Mouse (Mus musculus): Measurements from ENCODE around the gene Rps5. TPM values are rescaled to one million over a fixed set of nuclear protein-coding genes. Genes with fewer than 3 reads are reported as not detected.
"Not testable (repeated sequence)": the region's sequence is repeated elsewhere in the genome, so short reads cannot be mapped to it uniquely, and the experiment has no call there.

Gene Rps5
- 1,276 and 1,341 TPM in 2 replicates for polyA plus RNA-seq (2014; fragmentation: Nextera tagmentation; extraction: Ambion mirVana)

DNA sequence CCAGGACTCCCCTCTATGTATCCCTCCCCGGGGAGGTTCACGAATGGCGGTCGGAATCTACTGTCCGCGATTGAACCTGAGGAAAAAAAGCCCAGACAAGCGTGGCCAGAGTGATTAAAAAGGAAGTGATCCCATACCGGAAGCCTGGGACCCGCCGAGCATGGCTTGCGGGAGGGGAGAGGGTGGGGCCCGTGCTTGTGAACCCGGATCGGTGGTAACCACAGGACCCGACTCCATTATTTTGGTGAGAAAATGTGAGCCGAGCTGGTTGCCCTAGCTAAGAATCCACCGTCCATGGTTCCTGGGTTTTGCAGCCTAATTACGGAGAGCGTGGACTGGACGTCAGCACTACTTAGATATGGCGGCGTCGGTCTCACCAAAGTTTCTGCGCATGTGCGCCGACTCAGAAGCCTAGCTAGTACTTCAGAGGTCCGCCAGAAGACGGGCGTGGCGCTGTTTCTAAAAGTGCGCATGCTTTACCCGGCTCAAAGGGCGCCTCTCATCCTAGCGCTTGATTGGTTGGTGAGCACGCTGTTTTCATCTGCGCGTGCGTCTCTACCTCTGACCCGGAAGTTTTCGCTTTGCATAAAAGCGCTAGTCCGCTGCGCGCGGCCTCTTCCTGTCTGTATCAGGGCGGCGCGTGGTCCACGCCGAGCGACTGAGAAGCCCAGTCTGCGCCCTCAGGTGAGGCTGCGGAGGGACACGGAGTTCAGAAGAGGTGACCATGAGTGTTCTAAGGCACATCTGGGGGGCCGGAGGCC is at the start of gene Rps5:
Gene Rps5 (plus strand): TSS at position 586 of the 761 bp plus-strand sequence.
- Histone ChIP-seq H3K4me3 (ENCODE audit: low read depth, low read length) (peak within 1 kb of the TSS; percentile 98), H3K27ac (ENCODE audit: low read depth, low read length) (peak within 1 kb of the TSS; percentile 92), H3K27me3 (replicated peaks; ENCODE audit: control insufficient read depth, insufficient read depth, low read length) (no peaks in the 10 kb centered on the region), H3K9me3 (ENCODE audit: control insufficient read depth, low read length) (no peaks in the 10 kb centered on the region), H3K9ac (ENCODE audit: low read depth, low read length) (peak within 1 kb of the TSS; percentile 99), H3K36me3 (ENCODE audit: control insufficient read depth, insufficient read depth, low read length) (peaks cover 41% of the 10 kb centered on the region), H3K4me1 (replicated peaks; ENCODE audit: control insufficient read depth, insufficient read depth, low read length) (peaks cover 12% of the 10 kb centered on the region), H3K4me2 (peak within 1 kb of the TSS; percentile 96)
- peak; percentile 95 for ATAC-seq (replicated peaks; ENCODE audit: low FRiP score)
- peak; percentile 93 for DNase-seq (ENCODE audit: low spot score)
- WGBS: under 1% methylated on average over 55 of the region's 55 CpGs

DNA sequence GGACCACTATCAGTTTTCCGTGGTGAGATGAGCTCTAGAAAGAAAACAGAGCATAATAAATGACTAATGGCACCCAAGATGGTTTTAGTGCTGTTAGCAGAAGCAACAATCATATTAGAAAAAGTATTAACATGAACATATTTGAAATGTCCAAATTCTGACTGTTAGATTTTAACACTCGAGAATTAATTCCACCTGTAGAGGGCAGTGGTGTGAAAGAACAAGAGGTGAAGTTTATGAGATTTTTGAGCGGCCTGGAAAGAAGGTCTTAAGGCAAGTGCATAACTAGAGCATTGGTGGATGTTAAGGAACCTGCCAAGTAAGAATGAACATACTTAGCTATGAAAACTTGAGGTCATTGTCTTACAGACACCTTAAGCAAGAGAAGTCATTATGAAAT is 47.8 kb upstream of the Rps5 start:
- no peak overlapping the region for H3K4me2 ChIP-seq
- H3K4me3 ChIP-seq (ENCODE audit: low read depth, low read length): no peak overlapping the region
- no peaks in the 10 kb centered on the region for H3K4me1 ChIP-seq (replicated peaks; ENCODE audit: control insufficient read depth, insufficient read depth, low read length)
- no peaks in the 10 kb centered on the region for H3K27me3 ChIP-seq (replicated peaks; ENCODE audit: control insufficient read depth, insufficient read depth, low read length)
- no peaks in the 10 kb centered on the region for H3K9me3 ChIP-seq (ENCODE audit: control insufficient read depth, low read length)
- H3K36me3 ChIP-seq (ENCODE audit: control insufficient read depth, insufficient read depth, low read length): no peaks in the 10 kb centered on the region
- ATAC-seq (replicated peaks; ENCODE audit: low FRiP score) (no peak), DNase-seq (ENCODE audit: low spot score) (no peak)
- 16% methylated on average over 3 of the region's 3 CpGs for WGBS
- no peak overlapping the region for H3K27ac ChIP-seq (ENCODE audit: low read depth, low read length)
- no peak overlapping the region for H3K9ac ChIP-seq (ENCODE audit: low read depth, low read length)

DNA sequence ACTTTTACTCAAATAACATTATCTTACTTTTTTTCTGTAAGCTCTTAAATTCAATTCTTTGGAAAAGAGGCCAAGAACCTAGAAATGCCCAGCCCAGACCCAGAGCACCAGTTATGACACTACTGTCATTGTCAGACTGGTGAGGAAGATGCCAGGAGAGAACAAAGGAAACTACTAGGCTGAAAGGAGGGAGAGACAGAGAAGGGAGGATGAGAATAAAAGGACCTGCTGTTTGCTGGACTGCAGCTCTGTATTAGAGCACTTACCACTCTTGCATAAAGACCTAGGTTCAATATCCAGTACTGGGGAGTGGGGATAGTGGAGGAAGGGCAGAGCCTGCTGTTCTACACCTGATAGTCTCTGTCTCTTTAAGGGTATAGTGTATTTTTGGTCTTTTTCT is 42.1 kb upstream of the Rps5 start:
- Histone ChIP-seq H3K36me3 (ENCODE audit: control insufficient read depth, insufficient read depth, low read length) (peaks cover 3% of the 10 kb centered on the region; the same call in 1 of the 2 replicates), H3K4me3 (ENCODE audit: low read depth, low read length) (no peak overlapping the region), H3K9ac (ENCODE audit: low read depth, low read length) (no peak overlapping the region), H3K9me3 (ENCODE audit: control insufficient read depth, low read length) (no peaks in the 10 kb centered on the region), H3K27ac (ENCODE audit: low read depth, low read length) (no peak overlapping the region), H3K4me2 (no peak overlapping the region), H3K27me3 (replicated peaks; ENCODE audit: control insufficient read depth, insufficient read depth, low read length) (no peaks in the 10 kb centered on the region), H3K4me1 (replicated peaks; ENCODE audit: control insufficient read depth, insufficient read depth, low read length) (peaks cover 4% of the 10 kb centered on the region)
- no peak for ATAC-seq (replicated peaks; ENCODE audit: low FRiP score)
- no peak for DNase-seq (ENCODE audit: low spot score)

DNA sequence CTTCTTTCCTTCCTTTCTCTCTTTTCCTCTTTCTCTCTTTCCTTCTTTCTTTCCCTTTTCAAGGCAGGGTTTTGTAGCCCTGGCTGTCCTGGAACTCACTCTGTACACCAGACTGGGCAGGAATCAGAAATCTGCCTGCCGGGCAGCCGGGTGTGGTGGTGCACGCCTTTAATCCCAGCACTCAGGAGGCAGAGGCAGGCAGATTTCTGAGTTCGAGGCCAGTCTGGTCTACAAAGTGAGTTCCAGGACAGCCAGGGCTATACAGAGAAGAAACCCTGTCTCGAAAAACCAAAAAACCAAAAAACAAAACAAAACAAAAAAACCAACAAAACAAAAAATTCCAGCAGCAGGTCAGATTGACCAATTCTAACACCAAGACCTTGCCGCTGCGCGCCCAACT is 41.6 kb upstream of the Rps5 start:
- 0 out of 2 replicates have a peak, but pooled peaks have one; percentile 5 for ATAC-seq (replicated peaks; ENCODE audit: low FRiP score)
- H3K27me3 ChIP-seq (replicated peaks; ENCODE audit: control insufficient read depth, insufficient read depth, low read length); H3K4me1 ChIP-seq (replicated peaks; ENCODE audit: control insufficient read depth, insufficient read depth, low read length); H3K36me3 ChIP-seq (ENCODE audit: control insufficient read depth, insufficient read depth, low read length); H3K27ac ChIP-seq (ENCODE audit: low read depth, low read length); DNase-seq (ENCODE audit: low spot score); H3K9me3 ChIP-seq (ENCODE audit: control insufficient read depth, low read length): not testable (repeated sequence)
- 40% methylated on average over 8 of the region's 8 CpGs for WGBS
- peak overlapping the region; percentile 55 for H3K4me3 ChIP-seq (ENCODE audit: low read depth, low read length)
- H3K9ac ChIP-seq (ENCODE audit: low read depth, low read length): 0 out of 2 replicates have a peak overlapping the region, but pooled peaks have one; percentile 38
- peak overlapping the region; percentile 73 for H3K4me2 ChIP-seq

DNA sequence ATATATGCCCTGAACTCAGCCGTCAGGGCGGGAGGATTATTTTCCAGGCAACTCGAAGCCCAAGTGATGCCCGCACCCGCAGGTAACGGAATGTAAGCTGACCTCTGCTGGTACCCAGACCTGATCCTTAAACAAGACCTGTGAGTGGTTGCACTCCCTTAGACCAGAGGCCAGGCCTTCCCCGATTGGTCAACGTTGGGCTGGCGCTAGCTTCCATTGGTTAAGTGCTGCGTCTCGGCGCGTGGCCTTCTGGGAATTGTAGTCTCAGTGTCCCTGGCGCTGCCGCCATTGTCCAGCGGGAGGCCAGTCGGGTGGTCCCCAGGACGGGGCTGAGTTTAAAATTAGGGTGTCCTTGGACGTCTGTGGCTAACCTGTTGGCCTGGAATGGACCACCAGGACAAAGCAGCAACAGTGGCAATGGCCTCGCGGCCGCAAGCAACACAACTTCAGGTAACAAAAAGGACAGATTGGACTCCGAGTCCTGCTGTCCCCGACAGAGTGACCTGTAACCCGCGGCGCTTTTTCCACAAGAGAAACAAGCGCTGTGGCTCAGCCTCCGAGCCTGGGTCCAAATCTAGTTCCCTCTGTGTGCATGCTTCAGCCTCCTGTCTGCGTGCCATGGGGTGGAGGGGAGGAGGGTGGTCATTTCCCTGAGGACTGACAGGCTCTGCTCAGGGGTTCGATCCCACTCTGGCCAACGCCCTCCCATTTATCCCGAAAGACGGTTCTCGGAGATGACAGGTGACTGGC is 41.0 kb upstream of the Rps5 start, which contains the start of gene Zfp128:
Gene Zfp128 (plus strand): TSS at position 267 of the 750 bp plus-strand sequence.
- Histone ChIP-seq H3K36me3 (ENCODE audit: control insufficient read depth, insufficient read depth, low read length) (peaks cover 3% of the 10 kb centered on the region; the same call in 1 of the 2 replicates), H3K4me3 (ENCODE audit: low read depth, low read length) (peak within 1 kb of the TSS; percentile 55), H3K4me2 (peak within 1 kb of the TSS; percentile 73), H3K27me3 (replicated peaks; ENCODE audit: control insufficient read depth, insufficient read depth, low read length) (no peaks in the 10 kb centered on the region), H3K9me3 (ENCODE audit: control insufficient read depth, low read length) (no peaks in the 10 kb centered on the region), H3K4me1 (replicated peaks; ENCODE audit: control insufficient read depth, insufficient read depth, low read length) (peaks cover 4% of the 10 kb centered on the region), H3K9ac (ENCODE audit: low read depth, low read length) (peak within 1 kb of the TSS; percentile 67), H3K27ac (ENCODE audit: low read depth, low read length) (no peak within 1 kb of the TSS)
- DNase-seq (ENCODE audit: low spot score) (peak; percentile 89), ATAC-seq (replicated peaks; ENCODE audit: low FRiP score) (peak; percentile 100)
- WGBS: 2% methylated on average over 35 of the region's 35 CpGs

DNA sequence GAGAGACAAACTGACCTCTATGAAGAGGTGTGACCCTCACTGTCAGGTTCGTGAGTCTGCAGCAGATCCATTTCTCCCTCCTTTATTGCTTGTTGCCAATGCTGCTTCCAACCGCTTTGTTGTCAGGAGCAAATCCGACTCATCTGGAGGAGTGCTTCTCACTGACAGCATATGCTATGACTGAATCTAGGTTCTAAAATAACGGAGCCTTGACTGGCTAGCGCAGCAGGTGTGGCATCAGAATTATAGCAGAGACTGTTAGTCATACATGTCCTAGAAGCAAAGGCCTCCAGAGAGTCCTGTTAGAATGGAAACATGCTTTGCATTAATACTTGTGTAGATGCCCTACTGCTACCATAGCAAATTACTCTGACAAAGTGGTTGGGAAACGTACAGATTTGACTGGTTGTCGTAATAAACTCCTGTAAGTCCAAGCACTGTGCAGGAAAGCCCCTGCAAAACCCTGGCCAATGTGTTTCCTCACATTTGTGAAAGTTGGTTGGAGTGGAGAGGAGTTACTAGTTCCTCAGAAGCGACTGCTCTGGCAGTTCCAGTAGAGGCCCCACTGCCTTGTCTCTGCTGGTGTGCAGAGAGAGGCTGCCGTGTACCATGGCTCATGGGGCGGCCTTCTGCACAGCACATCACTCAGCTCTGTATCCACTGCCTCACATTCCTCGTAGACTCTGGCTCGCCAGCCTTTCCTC is 35.4 kb upstream of the Rps5 start:
- H3K36me3 ChIP-seq (ENCODE audit: control insufficient read depth, insufficient read depth, low read length): peaks cover 22% of the 10 kb centered on the region; the same call in 1 of the 2 replicates
- WGBS: 82% methylated on average over 12 of the region's 12 CpGs

DNA sequence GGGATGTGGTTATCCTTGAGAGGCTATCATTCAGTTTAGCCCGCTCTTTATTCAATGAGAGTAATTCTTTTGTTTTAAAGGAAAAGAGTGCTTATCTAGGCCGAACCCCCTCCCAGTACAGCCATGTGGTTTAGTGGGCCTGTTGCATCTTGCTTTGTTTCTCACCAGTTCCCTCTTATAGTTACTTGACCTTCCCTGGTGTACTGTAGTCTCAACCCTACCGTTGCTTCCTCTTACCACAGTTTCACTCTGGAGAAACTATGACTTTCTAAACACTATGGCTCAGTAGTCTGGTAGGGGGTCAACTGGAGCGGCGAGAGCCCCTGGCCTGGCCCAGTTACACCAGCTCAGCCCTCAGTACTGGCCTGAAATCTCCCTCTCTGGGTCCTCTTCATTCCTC is 34.5 kb upstream of the Rps5 start:
- no peak overlapping the region for H3K4me3 ChIP-seq (ENCODE audit: low read depth, low read length)
- DNase-seq (ENCODE audit: low spot score) (no peak), ATAC-seq (replicated peaks; ENCODE audit: low FRiP score) (no peak)
- no peak overlapping the region for H3K9ac ChIP-seq (ENCODE audit: low read depth, low read length)
- H3K36me3 ChIP-seq (ENCODE audit: control insufficient read depth, insufficient read depth, low read length): peaks cover 22% of the 10 kb centered on the region; the same call in 1 of the 2 replicates
- H3K4me2 ChIP-seq: no peak overlapping the region
- no peak overlapping the region for H3K27ac ChIP-seq (ENCODE audit: low read depth, low read length)
- no peaks in the 10 kb centered on the region for H3K4me1 ChIP-seq (replicated peaks; ENCODE audit: control insufficient read depth, insufficient read depth, low read length)
- H3K9me3 ChIP-seq (ENCODE audit: control insufficient read depth, low read length): no peaks in the 10 kb centered on the region
- 82% methylated on average over 5 of the region's 5 CpGs for WGBS
- no peaks in the 10 kb centered on the region for H3K27me3 ChIP-seq (replicated peaks; ENCODE audit: control insufficient read depth, insufficient read depth, low read length)

More for the DNA sequence above, 35.4 kb upstream of the Rps5 start:
- Histone ChIP-seq H3K9me3 (ENCODE audit: control insufficient read depth, low read length) (no peaks in the 10 kb centered on the region), H3K27me3 (replicated peaks; ENCODE audit: control insufficient read depth, insufficient read depth, low read length) (no peaks in the 10 kb centered on the region), H3K27ac (ENCODE audit: low read depth, low read length) (no peak overlapping the region), H3K4me2 (no peak overlapping the region), H3K4me1 (replicated peaks; ENCODE audit: control insufficient read depth, insufficient read depth, low read length) (peaks cover 2% of the 10 kb centered on the region), H3K4me3 (ENCODE audit: low read depth, low read length) (no peak overlapping the region), H3K9ac (ENCODE audit: low read depth, low read length) (no peak overlapping the region)
- DNase-seq (ENCODE audit: low spot score): no peak
- ATAC-seq (replicated peaks; ENCODE audit: low FRiP score): no peak

DNA sequence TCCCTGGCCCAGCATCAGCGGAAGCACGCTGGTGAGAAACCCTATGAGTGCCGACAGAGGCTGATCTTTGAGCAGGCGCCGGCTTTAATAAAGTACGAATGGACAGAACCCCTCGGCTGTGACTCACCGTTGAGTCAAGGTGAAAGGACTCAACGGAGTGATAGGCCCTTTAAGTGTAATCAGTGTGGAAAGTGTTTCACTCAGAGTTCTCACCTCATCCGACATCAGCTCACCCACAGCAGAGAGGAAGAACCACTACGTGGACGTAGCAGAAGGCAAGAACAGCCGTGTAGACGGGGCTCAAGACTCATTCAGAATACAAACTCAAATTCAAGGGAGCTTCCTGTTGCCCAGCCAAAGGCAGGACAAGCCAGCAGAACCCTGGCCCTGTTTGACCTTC is 31.2 kb upstream of the Rps5 start:
- no peak for ATAC-seq (replicated peaks; ENCODE audit: low FRiP score)
- Histone ChIP-seq H3K4me2 (no peak overlapping the region), H3K27me3 (replicated peaks; ENCODE audit: control insufficient read depth, insufficient read depth, low read length) (no peaks in the 10 kb centered on the region), H3K4me1 (replicated peaks; ENCODE audit: control insufficient read depth, insufficient read depth, low read length) (no peaks in the 10 kb centered on the region), H3K4me3 (ENCODE audit: low read depth, low read length) (no peak overlapping the region), H3K9me3 (ENCODE audit: control insufficient read depth, low read length) (no peaks in the 10 kb centered on the region), H3K27ac (ENCODE audit: low read depth, low read length) (no peak overlapping the region), H3K9ac (ENCODE audit: low read depth, low read length) (no peak overlapping the region), H3K36me3 (ENCODE audit: control insufficient read depth, insufficient read depth, low read length) (peaks cover 19% of the 10 kb centered on the region; the same call in 1 of the 2 replicates)
- 91% methylated on average over 14 of the region's 14 CpGs for WGBS
- no peak for DNase-seq (ENCODE audit: low spot score)
